Mouse (Mus musculus): ENCODE measurements around the gene Wnt5b.

DNA sequence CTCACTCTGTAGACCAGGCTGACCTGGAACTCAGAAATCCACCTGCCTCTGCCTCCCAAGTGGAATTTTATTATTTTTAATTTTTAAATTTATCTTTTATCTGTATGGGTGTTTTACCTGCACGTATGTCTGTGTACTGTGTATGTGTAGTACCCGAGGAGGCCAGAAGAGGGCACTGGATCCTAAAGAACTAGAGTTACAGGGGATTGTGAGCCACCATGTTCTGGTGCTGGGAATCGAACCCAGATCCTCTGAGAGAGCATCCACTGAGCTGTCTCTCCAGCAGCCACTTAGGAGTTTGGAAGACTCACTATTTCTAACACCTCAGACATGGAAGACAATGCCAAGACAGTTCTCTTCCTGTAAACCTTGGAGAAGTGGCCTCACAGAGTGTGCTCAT, 115.5 kb downstream of the Wnt5b start:
- TF ChIP-seq EP300 (IDR thresholded peaks at IDR 0.05; ENCODE audit: low read depth in 1 of 2, low read length in 2 of 2) = no peak
- no peak for TF ChIP-seq HCFC1 (IDR thresholded peaks at IDR 0.05; ENCODE audit: low read depth, low read length)
- peak in 2 of 3 experiments; percentile 36 to 40; a peak in 5 of 6 replicates for TF ChIP-seq CTCF (IDR thresholded peaks at IDR 0.05 in 2 of 3, conservative IDR thresholded peaks at IDR 0.05 in 1 of 3; ENCODE audit: control insufficient read depth in 1 of 3, insufficient read depth in 1 of 3, low read depth in 2 of 3, low read length in 3 of 3, poor library complexity in 1 of 3, severe bottlenecking in 1 of 3)
- TF ChIP-seq GATA1 (IDR thresholded peaks at IDR 0.05; ENCODE audit: low read depth, low read length) = no peak
- TF ChIP-seq POLR2A (IDR thresholded peaks at IDR 0.05; ENCODE audit: control insufficient read depth in 1 of 2, insufficient read depth in 1 of 2, low read depth in 1 of 2, low read length in 2 of 2, poor library complexity in 1 of 2) = no peak
- TF ChIP-seq ETS1 (IDR thresholded peaks at IDR 0.05; ENCODE audit: low read depth, low read length) = no peak
- TF ChIP-seq ZMIZ1 (IDR thresholded peaks at IDR 0.05; ENCODE audit: low read depth, low read length) = no peak
- no peak for TF ChIP-seq POLR2AphosphoS5 (IDR thresholded peaks at IDR 0.05; ENCODE audit: borderline replicate concordance, low read depth, low read length)
- no peak for TF ChIP-seq ZNF384 (IDR thresholded peaks at IDR 0.05; ENCODE audit: low read depth, low read length)
- no peak for TF ChIP-seq TAL1 (IDR thresholded peaks at IDR 0.05; ENCODE audit: low read length)
- TF ChIP-seq USF1 (IDR thresholded peaks at IDR 0.05; ENCODE audit: low read depth, low read length) = no peak
